Mouse (Mus musculus) midbrain, embryonic 16.5 days (tissue): ENCODE measurements around the gene Pcp4l1. TPM values are rescaled to one million over a fixed set of nuclear protein-coding genes. Genes with fewer than 3 reads are reported as not detected.

Source experiments
- ATAC-seq: fragments of 200-750 bp; cut with Nextera tagmentation; 2 replicates; pipeline ENCODE4 v1.8.0; 2017; ENCODE audit warnings: moderate TSS enrichment
- H3K27ac ChIP-seq: fragments of 300-500 bp; sonication (generic); 2 replicates; pipeline ENCODE4 v1.5.1; 2014; ENCODE audit warnings: mild to moderate bottlenecking, low read length, mixed read lengths
- H3K27me3 ChIP-seq: fragments of 300-500 bp; sonication (generic); 2 replicates; pipeline ENCODE4 v1.6.1; 2014; ENCODE audit warnings: low read depth, low read length, mixed read lengths; ENCODE audit not compliant: control insufficient read depth, insufficient read depth
- H3K36me3 ChIP-seq: fragments of 300-500 bp; sonication (generic); 2 replicates; pipeline ENCODE4 v1.6.1; 2014; ENCODE audit warnings: mild to moderate bottlenecking, low read length, moderate library complexity, mixed read lengths; ENCODE audit not compliant: control insufficient read depth, insufficient read depth
- H3K4me1 ChIP-seq: fragments of 300-500 bp; sonication (generic); 2 replicates; pipeline ENCODE4 v1.6.1; 2014; ENCODE audit warnings: mild to moderate bottlenecking, low read length, mixed read lengths; ENCODE audit not compliant: control insufficient read depth, insufficient read depth
- H3K4me2 ChIP-seq: fragments of 300-500 bp; sonication (generic); 2 replicates; pipeline ENCODE4 v1.6.1; 2014; ENCODE audit warnings: mild to moderate bottlenecking, low read length, mixed read lengths
- H3K4me3 ChIP-seq: fragments of 300-500 bp; sonication (generic); 2 replicates; pipeline ENCODE4 v1.5.1; 2014; ENCODE audit warnings: low read depth, mild to moderate bottlenecking, low read length, moderate library complexity, mixed read lengths
- H3K9ac ChIP-seq: fragments of 300-500 bp; sonication (generic); 2 replicates; pipeline ENCODE4 v1.6.1; 2014; ENCODE audit warnings: low read depth, low read length, mixed read lengths
- H3K9me3 ChIP-seq: fragments of 300-500 bp; sonication (generic); replicated peaks from 2 replicates; pipeline ENCODE4 v1.6.1; 2014; ENCODE audit warnings: mild to moderate bottlenecking, low read length, mixed read lengths; ENCODE audit not compliant: control insufficient read depth, poor library complexity, severe bottlenecking
- WGBS: fragments of 180-500 bp; shearing (Covaris S2); extraction: QIAGEN DNeasy Blood & Tissue Kit; methylation state at CpG from one replicate; pipeline ENCODE4 v1.1.7; 2014; 5-methylcytosine and 5-hydroxymethylcytosine counted together
- polyA plus RNA-seq: library from polyadenylated mRNA; unstranded; fragments of >200 nt; fragmentation: Nextera tagmentation; extraction: Ambion mirVana; gene quantifications from 2 replicates; pipeline ENCODE4 v1.2.1, GENCODE M21; 2015

Gene Pcp4l1
- polyA plus RNA-seq, 1 experiment from 2014 or later, result 20.7 TPM

GRCm38 (mm10) chr1:171183620-171184019 lies 12.4 kb downstream of the Pcp4l1 start:
- no peak overlapping the region for H3K4me2 ChIP-seq
- ATAC-seq, result no peak
- no peaks in the 10 kb centered on the region for H3K9me3 ChIP-seq
- WGBS, result 77% methylated on average over 3 of the region's 3 CpGs
- no peak overlapping the region for H3K27ac ChIP-seq
- H3K27me3 ChIP-seq, result no peaks in the 10 kb centered on the region
- H3K36me3 ChIP-seq, result no peaks in the 10 kb centered on the region
- H3K4me3 ChIP-seq, result no peak overlapping the region
- no peak overlapping the region for H3K9ac ChIP-seq
- no peaks in the 10 kb centered on the region for H3K4me1 ChIP-seq

- Histone ChIP-seq H3K9me3 (no peaks in the 10 kb centered on the region), H3K4me2 (no peak overlapping the region), H3K36me3 (no peaks in the 10 kb centered on the region), H3K9ac (no peak overlapping the region), H3K4me1 (no peaks in the 10 kb centered on the region), H3K27ac (no peak overlapping the region), H3K4me3 (no peak overlapping the region), H3K27me3 (no peaks in the 10 kb centered on the region)
- WGBS, result 91% methylated on average over 3 of the region's 3 CpGs
- no peak for ATAC-seq
These were observed 13.0 kb downstream of the Pcp4l1 start for GRCm38 (mm10) chr1:171183025-171183424.

- Histone ChIP-seq H3K27me3 (no peaks in the 10 kb centered on the region), H3K36me3 (no peaks in the 10 kb centered on the region), H3K9ac (no peak overlapping the region), H3K4me3 (no peak overlapping the region), H3K4me1 (no peaks in the 10 kb centered on the region), H3K9me3 (no peaks in the 10 kb centered on the region), H3K4me2 (no peak overlapping the region), H3K27ac (no peak overlapping the region)
- ATAC-seq, result no peak
- WGBS, result 83% methylated on average over 5 of the region's 5 CpGs
These were observed 16.4 kb downstream of the Pcp4l1 start for GRCm38 (mm10) chr1:171179487-171180171.

- Histone ChIP-seq H3K9me3 (no peaks in the 10 kb centered on the region), H3K4me3 (no peak overlapping the region), H3K27ac (no peak overlapping the region), H3K36me3 (no peaks in the 10 kb centered on the region), H3K4me1 (no peaks in the 10 kb centered on the region), H3K27me3 (no peaks in the 10 kb centered on the region), H3K9ac (no peak overlapping the region), H3K4me2 (no peak overlapping the region)
- 92% methylated on average over 8 of the region's 8 CpGs for WGBS
- no peak for ATAC-seq
These were observed 23.3 kb downstream of the Pcp4l1 start for GRCm38 (mm10) chr1:171172779-171173178.

GRCm38 (mm10) chr1:171171138-171171537 lies 24.9 kb downstream of the Pcp4l1 start:
- no peak for ATAC-seq
- H3K9me3 ChIP-seq, result no peaks in the 10 kb centered on the region
- H3K36me3 ChIP-seq, result no peaks in the 10 kb centered on the region
- 73% methylated on average over 3 of the region's 3 CpGs for WGBS
- no peaks in the 10 kb centered on the region for H3K4me1 ChIP-seq
- H3K27ac ChIP-seq, result peak overlapping the region; percentile 10; the same call in 1 of the 2 replicates
- H3K9ac ChIP-seq, result no peak overlapping the region
- no peaks in the 10 kb centered on the region for H3K27me3 ChIP-seq
- H3K4me2 ChIP-seq, result no peak overlapping the region
- H3K4me3 ChIP-seq, result no peak overlapping the region

GRCm38 (mm10) chr1:171169913-171170312 lies 26.2 kb downstream of the Pcp4l1 start:
- H3K4me1 ChIP-seq, result no peaks in the 10 kb centered on the region
- no peak overlapping the region for H3K9ac ChIP-seq
- H3K4me2 ChIP-seq, result no peak overlapping the region
- no peaks in the 10 kb centered on the region for H3K36me3 ChIP-seq
- no peaks in the 10 kb centered on the region for H3K27me3 ChIP-seq
- no peak overlapping the region for H3K4me3 ChIP-seq
- no peak overlapping the region for H3K27ac ChIP-seq
- 68% methylated on average over 3 of the region's 3 CpGs for WGBS
- ATAC-seq, result no peak
- H3K9me3 ChIP-seq, result no peaks in the 10 kb centered on the region

GRCm38 (mm10) chr1:171168906-171169305 lies 27.2 kb downstream of the Pcp4l1 start:
- no peak for ATAC-seq
- H3K4me2 ChIP-seq, result no peak overlapping the region
- H3K4me1 ChIP-seq, result no peaks in the 10 kb centered on the region
- H3K9ac ChIP-seq, result no peak overlapping the region
- H3K9me3 ChIP-seq, result no peaks in the 10 kb centered on the region
- H3K4me3 ChIP-seq, result no peak overlapping the region
- H3K36me3 ChIP-seq, result no peaks in the 10 kb centered on the region
- H3K27ac ChIP-seq, result no peak overlapping the region
- WGBS, result 89% methylated on average over 12 of the region's 12 CpGs
- no peaks in the 10 kb centered on the region for H3K27me3 ChIP-seq

GRCm38 (mm10) chr1:171165629-171166345 lies 30.3 kb downstream of the Pcp4l1 start:
- Histone ChIP-seq H3K27ac (no peak overlapping the region), H3K4me1 (no peaks in the 10 kb centered on the region), H3K9ac (no peak overlapping the region), H3K4me3 (no peak overlapping the region), H3K36me3 (no peaks in the 10 kb centered on the region), H3K9me3 (no peaks in the 10 kb centered on the region), H3K27me3 (no peaks in the 10 kb centered on the region; the same call in 1 of the 2 replicates), H3K4me2 (no peak overlapping the region)
- 83% methylated on average over 5 of the region's 5 CpGs for WGBS
- ATAC-seq, result no peak

- no peak for ATAC-seq
- no peaks in the 10 kb centered on the region for H3K9me3 ChIP-seq
- no peaks in the 10 kb centered on the region for H3K36me3 ChIP-seq
- no peak overlapping the region for H3K27ac ChIP-seq
- peaks cover 6% of the 10 kb centered on the region for H3K27me3 ChIP-seq
- no peak overlapping the region for H3K4me2 ChIP-seq
- H3K4me1 ChIP-seq, result peaks cover 3% of the 10 kb centered on the region; the same call in 1 of the 2 replicates
- no peak overlapping the region for H3K9ac ChIP-seq
- WGBS, result 32% methylated on average over 3 of the region's 3 CpGs
- no peak overlapping the region for H3K4me3 ChIP-seq
These were observed 31.8 kb downstream of the Pcp4l1 start for GRCm38 (mm10) chr1:171164258-171164657.
